Mouse (Mus musculus) mouse embryonic stem cell (cell line): ENCODE data around the gene Llgl1.

Experiments
- in situ Hi-C, 2 experiments: fragments of 300-500 bp; cut with MboI; formaldehyde crosslinking; loops; 1 replicate in 1 of 2; 3 replicates in 1 of 2; pipeline ENCODE4 v1.14.3; 2019 to 2020; ENCODE audit warnings: low sequenced_read_pairs in 2 of 2, low pct_unique_long_range_greater_than_20kb in 1 of 2, mixed read lengths in 1 of 2; ENCODE audit not compliant: unreplicated experiment in 1 of 2

Gene Llgl1

DNA sequence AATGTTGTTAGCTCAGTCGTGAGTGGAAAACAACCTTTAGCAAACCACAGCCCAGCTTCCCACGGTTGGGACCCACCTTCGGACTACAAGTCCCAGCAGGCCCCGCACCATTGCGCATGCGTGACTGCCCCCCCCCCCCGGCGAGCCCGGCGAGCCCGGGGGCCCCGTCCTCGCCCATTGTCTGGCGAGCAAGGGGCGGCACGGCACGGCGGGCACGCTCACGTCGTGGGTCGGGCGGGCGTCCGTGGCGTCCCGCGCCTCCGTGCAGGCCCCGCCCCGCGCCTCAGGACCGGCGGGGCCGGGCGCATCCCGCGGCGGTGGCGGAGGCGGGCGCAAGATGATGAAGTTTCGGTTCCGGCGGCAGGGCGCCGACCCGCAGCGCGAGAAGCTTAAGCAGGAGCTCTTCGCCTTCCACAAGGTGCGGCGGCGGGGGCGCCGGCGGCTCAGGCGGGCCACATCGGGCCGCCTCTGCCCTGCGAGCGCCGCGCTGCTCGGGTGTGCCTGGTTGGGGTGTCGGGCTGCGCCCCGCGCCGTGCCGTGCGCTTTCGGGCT is at the start of gene Llgl1:
Llgl1 (plus strand) TSS at position 200 of the 552 bp plus-strand sequence.
- in situ Hi-C loops = loop anchor here in 1 of 2 experiments (25.0 kb wide), 1 partner anchor 137 kb away; no protein-coding TSS in a partner anchor

DNA sequence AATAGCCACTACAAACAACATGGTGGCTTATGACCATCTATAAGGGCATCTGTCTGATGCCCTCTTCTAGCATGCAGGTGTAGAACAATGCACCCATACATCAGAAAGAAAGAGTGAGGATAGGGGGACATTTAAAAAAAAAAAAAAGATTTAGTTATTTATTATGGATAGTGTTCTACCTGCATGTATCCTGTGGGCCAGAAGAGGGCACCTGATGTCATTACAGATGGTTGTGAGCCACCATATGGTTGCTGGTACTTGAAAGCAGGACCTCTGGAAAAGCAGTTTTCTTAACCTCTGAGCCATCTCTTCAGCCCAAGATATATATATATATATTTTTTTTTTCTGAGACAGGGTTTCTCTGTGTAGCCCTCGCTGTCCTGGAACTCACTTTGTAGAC is 3.4 kb upstream of the Llgl1 start:
- in situ Hi-C loops = no loop called here

DNA sequence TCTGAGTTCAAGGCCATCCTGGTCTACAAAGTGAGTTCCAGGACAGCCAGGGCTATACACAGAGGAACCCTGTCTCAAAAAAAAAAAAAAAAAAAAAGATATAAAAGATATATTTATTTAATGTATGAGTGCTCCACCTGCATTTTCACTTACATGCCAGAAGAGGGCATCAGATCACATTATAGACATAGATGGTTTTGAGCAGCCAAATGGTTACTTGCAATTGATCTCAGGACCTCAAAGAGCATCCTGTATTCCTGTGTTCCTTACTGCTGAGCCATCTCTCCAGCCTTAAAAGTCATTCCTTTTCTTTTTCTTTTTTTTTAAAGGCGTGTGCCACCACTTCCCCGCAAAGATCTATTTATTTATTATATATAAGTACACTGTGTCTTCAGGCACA is 2.0 kb upstream of the Llgl1 start:
- in situ Hi-C loops = no loop called here

DNA sequence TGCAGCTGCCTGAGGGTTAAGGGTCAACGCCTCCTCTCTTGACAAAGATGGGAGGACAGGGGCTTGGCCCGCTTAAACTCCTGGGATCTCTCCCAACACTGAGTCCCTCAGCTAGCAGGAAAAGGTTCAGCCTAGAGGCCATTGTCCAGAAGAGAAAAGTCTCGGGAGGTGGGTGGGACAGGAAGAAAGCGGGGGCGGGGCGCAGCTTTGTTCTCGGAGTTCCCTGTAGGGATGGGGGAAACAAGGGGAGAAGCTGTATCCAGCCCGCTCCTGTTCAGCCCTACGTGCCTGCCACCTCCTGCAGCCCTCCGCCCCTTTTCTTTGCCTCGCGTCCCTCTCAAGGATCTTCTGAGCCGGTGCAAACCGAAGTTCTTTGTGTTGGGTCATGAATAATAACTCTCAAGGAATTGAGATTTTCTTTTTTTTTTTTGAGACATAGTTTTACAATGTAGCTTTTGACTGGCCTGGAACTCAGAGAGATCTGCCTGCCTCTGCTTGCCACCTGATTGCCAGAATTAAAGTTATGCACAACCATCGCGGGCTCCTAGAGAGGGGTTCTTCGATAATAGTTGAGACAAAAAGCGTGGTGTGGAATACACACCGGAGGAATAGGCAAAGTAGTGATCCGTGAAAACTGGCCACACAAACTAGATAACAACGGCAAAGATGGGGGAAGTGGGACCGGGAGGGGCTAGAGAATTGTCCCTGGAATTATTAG is 558 bp upstream of the Llgl1 start:
- in situ Hi-C loops = no loop called here

DNA sequence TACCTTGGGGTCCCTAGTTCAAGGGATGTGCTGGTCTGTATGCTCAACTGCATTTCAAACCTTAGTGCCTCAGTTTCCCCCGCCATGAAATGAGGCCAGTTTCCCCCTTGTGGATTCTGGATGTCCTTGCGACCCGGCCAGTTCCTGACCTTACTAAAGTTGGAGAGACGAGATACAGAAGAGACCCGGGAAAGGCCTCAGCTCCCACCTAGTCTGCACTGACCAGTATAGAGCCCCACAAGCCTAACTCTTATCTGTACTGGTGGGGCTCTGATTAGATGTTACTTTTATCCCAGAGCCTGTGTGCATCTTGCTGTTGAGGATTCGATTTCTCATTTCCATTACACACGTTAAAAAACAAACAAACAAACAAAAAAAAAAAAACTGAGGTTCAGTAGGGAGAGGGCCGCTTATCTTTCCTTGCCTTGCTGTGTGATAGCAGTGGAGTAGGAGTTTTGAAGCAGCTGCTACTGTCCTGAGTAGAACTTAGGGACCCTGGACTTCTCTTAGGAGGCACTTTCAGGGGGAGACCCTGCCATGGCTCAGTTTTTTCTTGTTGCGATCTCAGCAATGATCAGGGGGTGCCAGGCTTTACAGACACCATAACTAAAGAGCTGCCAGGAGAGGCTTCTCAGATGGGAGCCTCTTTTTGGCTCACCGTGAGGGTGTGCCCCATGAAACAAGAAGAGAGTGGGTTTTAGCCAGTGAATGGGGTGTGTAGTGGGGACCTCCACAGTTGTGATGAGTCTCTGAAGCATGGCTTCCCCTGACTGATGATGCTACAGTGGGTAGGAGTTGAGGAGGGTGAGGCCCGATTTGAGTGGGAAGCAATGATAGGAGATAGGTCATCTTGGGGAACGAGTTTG is 1.0 kb downstream of the Llgl1 start:
- in situ Hi-C loops = loop anchor here in 1 of 2 experiments (25.0 kb wide), 1 partner anchor 138 kb away; no protein-coding TSS in a partner anchor

DNA sequence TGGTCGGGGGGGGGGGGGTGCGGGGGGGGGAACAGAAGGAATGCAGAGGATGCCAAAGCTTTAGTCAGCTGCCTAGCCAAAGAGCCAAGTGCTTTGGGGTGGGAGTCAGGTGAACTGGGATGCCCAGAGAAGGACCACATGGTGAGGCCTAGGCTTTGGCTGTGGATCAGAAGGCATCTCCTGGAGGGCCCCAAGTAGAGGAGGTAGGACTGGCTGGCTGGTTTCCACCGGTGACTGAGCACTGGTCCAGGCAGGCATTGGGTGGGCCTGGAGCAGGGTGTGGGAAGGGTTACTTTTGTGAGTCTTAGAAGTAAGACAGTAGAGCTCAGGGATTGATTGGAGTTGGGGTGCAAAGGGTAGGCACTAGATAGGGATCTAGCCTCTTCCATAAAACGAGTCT is 2.1 kb downstream of the Llgl1 start:
- in situ Hi-C loops = loop anchor here in 1 of 2 experiments (25.0 kb wide), 1 partner anchor 139 kb away; no protein-coding TSS in a partner anchor

DNA sequence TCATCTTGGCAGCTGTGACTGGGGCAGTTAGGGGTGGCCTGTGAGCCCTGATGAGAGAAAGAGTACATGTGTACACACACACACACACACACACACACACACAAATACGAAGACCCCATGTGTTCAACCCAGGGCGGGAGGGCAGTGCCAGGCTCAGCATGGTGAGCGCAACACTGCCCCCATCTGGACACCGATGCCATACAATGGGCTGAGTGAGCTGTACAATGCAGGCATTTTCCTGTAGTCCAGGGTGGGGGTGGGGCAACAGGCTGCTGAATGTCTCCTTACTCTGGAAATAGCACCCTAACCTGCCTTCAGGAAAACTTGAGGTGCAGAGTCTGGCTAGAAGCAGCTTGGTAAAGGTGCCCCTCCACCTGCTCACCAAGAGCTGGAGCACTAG is 3.6 kb downstream of the Llgl1 start:
- in situ Hi-C loops = loop anchor here in 1 of 2 experiments (25.0 kb wide), 1 partner anchor 141 kb away; no protein-coding TSS in a partner anchor

DNA sequence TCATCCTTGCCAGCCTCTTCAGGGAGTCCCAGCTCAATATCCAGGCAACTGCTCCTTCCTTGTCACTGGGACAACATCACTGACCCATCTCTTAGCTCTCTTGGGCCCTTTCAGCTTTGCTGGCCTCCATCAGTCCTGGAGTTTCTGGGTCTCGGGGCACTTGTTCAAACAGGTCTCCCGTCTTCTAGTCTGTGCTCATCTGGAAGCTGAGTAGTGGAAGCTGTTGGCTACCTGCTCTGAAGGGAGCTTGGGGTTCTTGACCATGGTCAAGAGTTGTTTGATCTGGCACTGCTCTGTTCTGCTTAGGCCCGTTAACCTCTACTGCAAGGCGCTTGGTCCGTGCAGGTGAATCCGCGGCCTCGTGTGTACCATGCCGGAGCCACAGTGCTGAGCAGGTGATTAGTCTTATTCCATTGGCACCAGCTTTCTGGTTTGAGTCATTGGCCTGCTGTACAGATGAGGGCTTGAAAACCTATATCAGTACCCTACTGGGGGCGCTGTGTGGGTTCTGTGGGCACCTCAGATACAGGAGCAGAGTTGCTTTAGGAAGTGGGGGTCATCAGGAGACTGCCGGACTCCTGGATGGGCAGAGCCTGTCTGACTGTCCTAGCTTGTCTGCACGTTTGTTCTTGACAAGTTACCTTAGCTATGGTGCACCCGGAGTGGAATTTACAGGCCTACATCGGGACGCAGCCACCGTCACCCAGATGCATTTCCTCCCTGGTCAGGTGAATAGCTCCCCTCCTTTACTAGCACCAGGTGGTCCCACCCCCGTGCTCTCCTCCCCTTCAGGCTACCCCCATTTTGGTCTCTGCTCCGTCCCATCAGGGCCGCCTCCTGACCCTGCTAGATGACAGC is 4.7 kb downstream of the Llgl1 start:
- in situ Hi-C loops = loop anchor here in 1 of 2 experiments (25.0 kb wide), 1 partner anchor 142 kb away; no protein-coding TSS in a partner anchor

DNA sequence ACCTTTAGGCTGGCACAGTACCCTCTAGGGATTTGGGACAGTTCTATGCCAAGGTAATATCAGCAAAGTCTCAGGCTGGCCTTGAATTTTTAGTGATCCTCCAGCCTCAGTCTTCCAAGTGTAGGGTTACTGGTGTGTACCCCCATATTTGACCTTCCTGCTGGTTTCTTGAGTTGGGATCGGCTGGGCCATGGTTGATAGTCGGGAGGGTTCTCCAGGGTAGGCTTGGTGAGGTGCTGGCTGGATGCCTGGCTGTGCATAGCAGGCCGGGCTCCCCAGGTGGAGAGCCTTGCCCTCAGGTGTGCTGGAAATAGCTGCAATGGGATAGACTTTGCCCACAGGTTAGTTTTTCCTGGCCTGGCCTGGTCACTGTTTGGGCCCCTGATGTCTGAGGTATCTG is 5.7 kb downstream of the Llgl1 start:
- in situ Hi-C loops = loop anchor here in 1 of 2 experiments (25.0 kb wide), 1 partner anchor 143 kb away; no protein-coding TSS in a partner anchor

DNA sequence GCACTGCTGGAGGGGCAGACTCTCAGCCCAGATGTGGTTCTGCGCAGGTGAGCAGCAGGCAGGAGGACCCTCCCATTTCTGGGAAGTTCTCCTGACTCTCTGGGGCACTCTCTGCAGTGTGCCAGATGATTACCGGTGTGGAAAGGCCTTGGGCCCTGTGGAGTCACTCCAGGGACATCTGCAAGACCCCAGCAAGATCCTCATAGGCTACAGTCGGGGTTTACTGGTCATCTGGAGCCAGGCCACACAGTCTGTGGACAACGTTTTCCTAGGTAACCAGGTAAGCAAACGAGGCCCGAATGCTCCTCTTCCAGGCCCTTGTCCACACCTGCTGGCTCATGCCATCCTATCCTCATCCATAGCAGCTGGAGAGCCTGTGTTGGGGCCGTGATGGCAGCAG is 6.6 kb downstream of the Llgl1 start:
- in situ Hi-C loops = loop anchor here in 1 of 2 experiments (25.0 kb wide), 1 partner anchor 144 kb away; no protein-coding TSS in a partner anchor

DNA sequence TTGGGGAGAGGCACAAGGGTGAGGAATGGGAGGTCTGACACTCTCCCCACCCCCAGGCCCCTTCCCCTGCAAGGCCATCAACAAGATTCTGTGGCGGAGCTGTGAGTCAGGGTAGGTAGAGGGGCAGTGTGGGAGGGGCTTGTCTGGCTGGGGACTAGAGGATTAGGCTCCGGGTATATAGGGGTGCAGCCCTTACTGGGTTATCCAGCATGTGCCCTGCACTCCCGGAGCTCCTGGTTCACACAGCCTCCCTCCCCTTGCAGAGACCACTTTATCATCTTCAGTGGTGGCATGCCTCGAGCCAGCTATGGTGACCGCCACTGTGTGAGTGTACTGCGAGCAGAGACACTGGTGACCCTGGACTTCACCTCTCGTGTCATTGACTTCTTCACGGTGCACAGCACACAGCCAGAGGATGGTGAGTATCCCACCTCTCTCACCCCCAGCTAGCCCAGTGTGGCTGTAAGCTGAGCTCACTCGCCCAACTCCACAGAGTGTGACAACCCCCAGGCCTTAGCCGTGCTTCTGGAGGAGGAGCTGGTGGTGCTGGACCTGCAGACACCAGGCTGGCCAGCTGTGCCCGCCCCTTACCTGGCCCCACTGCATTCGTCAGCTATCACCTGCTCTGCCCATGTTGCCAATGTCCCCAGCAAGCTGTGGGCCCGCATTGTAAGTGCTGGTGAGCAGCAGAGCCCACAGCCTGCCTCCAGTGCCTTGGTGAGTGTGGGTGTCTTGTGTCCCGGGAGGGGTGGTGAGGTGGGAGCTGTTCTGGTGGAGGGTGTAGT is 7.4 kb downstream of the Llgl1 start:
- in situ Hi-C loops = loop anchor here in 1 of 2 experiments (25.0 kb wide), 1 partner anchor 145 kb away; no protein-coding TSS in a partner anchor

DNA sequence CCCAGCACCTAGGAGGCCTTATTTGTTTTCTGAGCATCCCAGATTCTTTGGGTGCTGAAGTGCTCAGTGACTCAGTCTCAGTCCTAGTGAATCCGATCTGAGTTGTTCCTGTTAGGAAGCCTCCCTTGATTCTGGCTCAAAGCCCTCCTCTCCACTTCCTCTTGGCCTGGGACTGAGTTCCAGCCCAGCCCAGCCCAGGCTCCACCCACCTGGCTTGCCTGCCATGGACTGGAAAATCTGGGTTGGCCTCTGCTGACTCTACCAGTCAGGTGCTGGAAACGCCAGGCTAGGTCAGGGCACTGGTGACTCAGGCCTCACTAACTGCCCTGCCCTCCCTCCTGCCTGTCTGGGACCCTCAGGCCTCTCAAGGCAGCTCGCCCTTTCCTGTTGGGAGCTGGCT is 8.1 kb downstream of the Llgl1 start:
- in situ Hi-C loops = loop anchor here in 1 of 2 experiments (25.0 kb wide), 1 partner anchor 145 kb away; no protein-coding TSS in a partner anchor

DNA sequence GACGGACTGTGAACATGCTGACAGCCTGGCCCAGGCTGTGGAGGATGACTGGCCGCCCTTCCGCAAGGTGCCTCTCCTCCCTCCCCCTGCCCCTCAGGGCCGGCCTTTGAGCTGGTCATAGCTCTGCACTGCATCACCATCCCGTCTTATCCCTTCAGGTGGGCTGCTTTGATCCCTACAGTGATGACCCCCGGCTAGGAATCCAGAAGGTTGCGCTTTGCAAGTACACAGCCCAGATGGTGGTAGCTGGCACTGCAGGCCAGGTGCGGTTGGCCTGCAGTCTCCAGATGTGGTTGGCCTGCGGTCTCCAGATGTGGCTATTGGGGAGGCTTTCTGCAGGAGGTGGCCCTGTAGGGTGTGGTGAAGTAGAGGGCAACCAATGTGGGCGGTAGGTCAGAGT is 9.1 kb downstream of the Llgl1 start:
- in situ Hi-C loops = loop anchor here in 1 of 2 experiments (25.0 kb wide), 1 partner anchor 146 kb away; no protein-coding TSS in a partner anchor

DNA sequence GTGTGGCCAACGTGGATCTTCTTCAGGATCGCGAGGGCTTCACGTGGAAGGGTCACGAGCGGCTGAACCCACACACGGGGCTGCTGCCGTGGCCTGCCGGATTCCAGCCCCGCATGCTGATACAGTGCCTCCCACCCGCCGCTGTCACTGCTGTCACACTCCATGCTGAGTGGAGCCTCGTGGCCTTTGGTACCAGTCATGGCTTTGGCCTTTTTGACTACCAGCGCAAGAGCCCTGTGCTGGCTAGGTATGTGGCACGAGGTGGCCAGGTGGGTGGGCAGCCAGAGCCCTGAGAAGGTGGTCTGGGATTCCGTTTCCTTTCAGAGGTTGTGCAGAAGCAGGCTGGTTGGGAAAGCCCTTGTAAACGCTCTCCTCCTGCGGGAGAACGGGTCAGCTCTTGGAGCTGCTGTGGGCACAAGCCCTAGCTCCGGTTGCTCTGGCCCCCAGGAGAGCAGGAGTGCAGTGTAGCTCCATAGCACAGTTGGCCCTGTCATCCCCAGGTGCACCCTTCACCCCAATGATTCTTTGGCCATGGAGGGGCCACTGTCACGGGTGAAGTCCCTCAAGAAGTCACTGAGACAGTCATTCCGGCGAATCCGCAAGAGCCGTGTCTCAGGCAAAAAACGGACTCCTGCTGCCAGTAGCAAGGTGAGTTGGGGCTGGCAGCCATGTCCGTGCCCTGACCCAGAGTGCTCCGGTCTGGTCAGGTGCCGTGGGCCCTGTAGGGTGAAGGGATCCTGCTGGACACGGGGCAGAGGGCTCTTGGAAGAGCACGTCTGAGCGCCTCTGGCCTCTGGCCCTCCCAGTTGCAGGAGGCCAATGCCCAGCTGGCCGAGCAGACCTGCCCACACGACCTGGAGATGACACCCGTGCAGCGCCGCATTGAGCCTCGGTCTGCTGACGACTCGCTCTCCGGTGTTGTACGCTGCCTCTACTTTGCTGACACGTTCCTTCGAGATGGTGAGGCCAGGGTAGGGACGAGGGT is 10.2 kb downstream of the Llgl1 start:
- in situ Hi-C loops = loop anchor here in 1 of 2 experiments (25.0 kb wide), 1 partner anchor 147 kb away; no protein-coding TSS in a partner anchor

DNA sequence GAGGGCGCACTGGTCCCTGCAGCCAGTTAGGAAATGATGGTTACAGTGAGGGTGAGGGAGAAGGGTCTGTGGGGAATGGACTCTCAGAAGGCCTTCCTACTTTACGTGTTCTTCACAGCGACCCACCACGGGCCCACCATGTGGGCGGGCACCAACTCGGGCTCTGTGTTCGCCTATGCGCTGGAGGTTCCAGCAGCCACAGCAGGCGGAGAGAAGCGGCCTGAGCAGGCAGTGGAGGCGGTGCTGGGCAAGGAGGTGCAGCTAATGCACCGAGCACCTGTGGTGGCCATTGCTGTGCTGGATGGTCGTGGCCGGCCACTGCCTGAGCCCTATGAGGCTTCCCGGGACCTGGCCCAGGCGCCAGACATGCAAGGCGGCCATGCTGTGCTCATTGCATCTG is 11.7 kb downstream of the Llgl1 start:
- in situ Hi-C loops = loop anchor here in 1 of 2 experiments (25.0 kb wide), 1 partner anchor 149 kb away; no protein-coding TSS in a partner anchor

DNA sequence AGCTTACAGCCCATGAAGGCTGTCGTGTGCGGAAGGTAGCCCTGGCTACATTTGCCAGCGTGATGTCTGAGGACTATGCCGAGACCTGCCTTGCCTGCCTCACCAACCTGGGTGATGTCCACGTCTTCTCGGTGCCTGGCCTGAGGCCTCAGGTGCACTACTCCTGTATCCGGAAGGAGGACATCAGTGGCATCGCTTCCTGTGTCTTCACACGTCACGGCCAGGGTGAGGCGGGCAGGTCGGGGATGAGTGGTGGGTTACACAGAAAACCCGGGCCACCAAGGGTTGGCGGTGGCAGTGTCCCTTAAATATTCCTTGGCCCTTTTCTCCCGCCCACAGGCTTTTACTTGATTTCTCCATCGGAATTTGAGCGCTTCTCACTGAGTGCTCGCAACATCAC is 12.5 kb downstream of the Llgl1 start:
- in situ Hi-C loops = loop anchor here in 1 of 2 experiments (25.0 kb wide), 1 partner anchor 150 kb away; no protein-coding TSS in a partner anchor
